In genomic region chr7:113728926-113729325, GRCm38 (mm10) we compare ENCODE assay signal across 11 mouse cellular contexts.
"Had no signal": no experiment of that assay in that cellular context is flagged by ENCODE, and none has a peak within 500 bp of the region (broad histone marks: within the 10 kb centered on the region; RNA-seq: fewer than 3 reads in every experiment).

No protein-coding gene starts in this region.

- DNase-seq: liver, postnatal 0 days; lung, adult 2 months; lung, postnatal 14 days; lung, postnatal 36 days; midbrain, embryonic 14.5 days; right cerebral cortex, postnatal 25 days; right cerebral cortex, postnatal 4 days; spleen, adult 18-20 months; thymus, adult 18-20 months; thymus, postnatal 14 days; thymus, postnatal 36 days had no signal
